Mouse (Mus musculus) layer of hippocampus, adult 18-20 months (tissue): ENCODE data around the gene Usp53. TPM values are rescaled to one million over a fixed set of nuclear protein-coding genes. Genes with fewer than 3 reads are reported as not detected.

ENCODE experiments used
- DNase-seq, 2 experiments: peaks; one replicate each; pipeline ENCODE4 v3.0.0; 2022; ENCODE audit warnings: low spot score in 2 of 2
- microRNA-seq, 2 experiments: library from miRNA; unstranded; fragments of <30 nt; microRNA quantifications; one replicate each; pipeline ENCODE4 v1.2.0; 2021
- total RNA-seq, 2 experiments: library from RNA; stranded (reverse); gene quantifications; 2 replicates each; pipeline ENCODE4 v1.2.3; 2021

Usp53 gene
- total RNA-seq, 2 experiments from 2014 or later = 25.2 to 32.2 TPM

DNA sequence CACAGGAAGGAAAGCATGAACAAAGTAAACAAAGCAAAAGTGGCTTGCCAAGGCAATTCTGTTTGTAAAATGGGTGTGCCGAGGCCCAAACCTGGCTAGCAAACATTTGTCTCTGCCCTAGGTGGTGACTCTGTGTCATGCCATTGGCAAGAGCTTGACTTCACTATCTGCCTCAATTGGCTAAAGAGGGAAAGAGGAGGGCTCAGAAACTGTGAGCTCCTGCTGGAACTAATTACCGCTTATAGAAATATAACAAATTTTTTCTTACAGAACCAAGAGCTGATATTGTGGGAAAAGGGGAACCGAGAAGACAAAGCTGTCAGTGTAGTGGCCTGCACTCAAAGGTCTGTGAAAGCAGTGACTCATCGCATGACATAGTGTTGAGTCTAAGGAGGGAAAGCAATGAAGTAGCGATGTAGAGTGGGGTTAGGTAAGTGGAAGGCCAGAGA lies 95.9 kb downstream of the Usp53 start:
- DNase-seq = no peak

DNA sequence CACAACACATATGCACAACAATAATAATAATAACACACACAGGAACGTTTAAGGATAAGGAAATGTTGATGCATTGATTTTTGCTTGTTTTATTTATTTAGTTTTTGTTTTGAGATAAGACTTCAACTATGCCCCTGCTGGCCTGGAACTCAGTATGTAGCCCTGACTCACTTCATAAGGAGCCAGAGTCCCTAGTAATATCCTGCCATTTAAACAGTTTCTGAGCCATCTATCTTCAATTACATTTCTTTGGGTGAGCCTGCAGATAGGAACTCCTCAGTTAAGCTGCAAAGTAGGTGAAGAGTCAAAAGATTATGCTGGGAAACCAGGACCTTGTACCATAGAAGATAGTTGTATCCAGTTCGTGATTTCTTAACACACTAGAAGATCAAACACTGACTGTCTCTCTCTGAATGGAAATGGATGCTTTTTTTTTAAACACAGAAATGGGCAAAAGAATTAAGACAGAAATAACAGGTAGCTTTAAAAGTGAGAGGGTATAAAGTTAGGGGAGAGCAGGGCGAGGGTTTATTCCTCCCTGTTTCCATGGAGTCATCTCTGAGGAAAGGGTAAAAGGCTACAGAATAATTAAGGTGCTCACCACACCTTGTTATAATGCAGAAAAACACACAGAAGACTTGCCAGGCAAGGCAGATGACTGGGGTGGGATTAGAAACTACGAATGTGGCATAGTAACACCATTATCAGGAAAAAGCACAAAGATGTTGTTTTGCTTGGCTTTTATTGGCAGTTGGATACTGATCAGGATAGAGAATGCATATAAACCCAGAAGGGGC lies 96.6 kb downstream of the Usp53 start:
- no peak for DNase-seq

Small RNAs within 50 kb of the gene (microRNA-seq; reads per million reads assigned to microRNA genes)
- gene Gm22066 = 0 reads per million in 2 experiments

Other genes with a start within 250 kb of the Usp53 start
- gene Fabp2, start 89.4 kb downstream of the Usp53 start, total RNA-seq = not detected
- gene Gm10959, start 65.2 kb downstream of the Usp53 start, total RNA-seq = not detected
- gene 1810037I17Rik, start 60.3 kb downstream of the Usp53 start, total RNA-seq = 10 to 100 TPM; 53.2 to 59.6 TPM
- under 1 TPM; 0.45 to 0.94 TPM for gene Myoz2, start 50.5 kb upstream of the Usp53 start, total RNA-seq